Mouse (Mus musculus): Measurements from ENCODE around the gene Syt7. TPM values are rescaled to one million over a fixed set of nuclear protein-coding genes. Genes with fewer than 3 reads are reported as not detected.

The Syt7 gene
- polyA plus RNA-seq, 1 experiment: 11.0 TPM

- H3K27ac ChIP-seq (ENCODE audit: control insufficient read depth, insufficient read depth, low read depth, low read length): no peak overlapping the region
- peaks cover 14% of the 10 kb centered on the region for H3K4me1 ChIP-seq (ENCODE audit: control insufficient read depth, insufficient read depth, low read length)
Observed at GRCm38 (mm10) chr19:10458096-10458495, 69.2 kb downstream of the Syt7 start.

GRCm38 (mm10) chr19:10459907-10460306 lies 71.0 kb downstream of the Syt7 start:
- Histone ChIP-seq H3K4me3 (ENCODE audit: control insufficient read depth, low read depth, low read length) (no peak overlapping the region), H3K27ac (ENCODE audit: control insufficient read depth, insufficient read depth, low read depth, low read length) (no peak overlapping the region), H3K27me3 (ENCODE audit: control insufficient read depth, insufficient read depth, low read length) (no peaks in the 10 kb centered on the region), H3K4me1 (ENCODE audit: control insufficient read depth, insufficient read depth, low read length) (peaks cover 14% of the 10 kb centered on the region), H3K36me3 (ENCODE audit: control insufficient read depth, insufficient read depth, low read length) (no peaks in the 10 kb centered on the region)
- TF ChIP-seq CTCF (IDR thresholded peaks at IDR 0.05; ENCODE audit: control insufficient read depth, insufficient read depth, insufficient replicate concordance, low read depth, low read length) (no peak), POLR2A (IDR thresholded peaks at IDR 0.05; ENCODE audit: control insufficient read depth, low read depth, low read length) (no peak)

More at GRCm38 (mm10) chr19:10458096-10458495, 69.2 kb downstream of the Syt7 start:
- Histone ChIP-seq H3K4me3 (ENCODE audit: control insufficient read depth, low read depth, low read length) (peak overlapping the region; percentile 88), H3K36me3 (ENCODE audit: control insufficient read depth, insufficient read depth, low read length) (no peaks in the 10 kb centered on the region), H3K27me3 (ENCODE audit: control insufficient read depth, insufficient read depth, low read length) (no peaks in the 10 kb centered on the region)
- TF ChIP-seq CTCF (IDR thresholded peaks at IDR 0.05; ENCODE audit: control insufficient read depth, insufficient read depth, insufficient replicate concordance, low read depth, low read length) (no peak), POLR2A (IDR thresholded peaks at IDR 0.05; ENCODE audit: control insufficient read depth, low read depth, low read length) (no peak)

GRCm38 (mm10) chr19:10461584-10461983 lies 72.7 kb downstream of the Syt7 start:
- Histone ChIP-seq H3K4me1 (ENCODE audit: control insufficient read depth, insufficient read depth, low read length) (peaks cover 11% of the 10 kb centered on the region), H3K36me3 (ENCODE audit: control insufficient read depth, insufficient read depth, low read length) (no peaks in the 10 kb centered on the region), H3K27me3 (ENCODE audit: control insufficient read depth, insufficient read depth, low read length) (no peaks in the 10 kb centered on the region), H3K27ac (ENCODE audit: control insufficient read depth, insufficient read depth, low read depth, low read length) (no peak overlapping the region), H3K4me3 (ENCODE audit: control insufficient read depth, low read depth, low read length) (no peak overlapping the region)
- no peak for TF ChIP-seq POLR2A (IDR thresholded peaks at IDR 0.05; ENCODE audit: control insufficient read depth, low read depth, low read length)
- no peak for TF ChIP-seq CTCF (IDR thresholded peaks at IDR 0.05; ENCODE audit: control insufficient read depth, insufficient read depth, insufficient replicate concordance, low read depth, low read length)

- Histone ChIP-seq H3K27ac (ENCODE audit: control insufficient read depth, insufficient read depth, low read depth, low read length) (no peak overlapping the region), H3K27me3 (ENCODE audit: control insufficient read depth, insufficient read depth, low read length) (no peaks in the 10 kb centered on the region), H3K4me3 (ENCODE audit: control insufficient read depth, low read depth, low read length) (no peak overlapping the region), H3K36me3 (ENCODE audit: control insufficient read depth, insufficient read depth, low read length) (no peaks in the 10 kb centered on the region), H3K4me1 (ENCODE audit: control insufficient read depth, insufficient read depth, low read length) (peaks cover 4% of the 10 kb centered on the region)
- no peak for TF ChIP-seq POLR2A (IDR thresholded peaks at IDR 0.05; ENCODE audit: control insufficient read depth, low read depth, low read length)
- TF ChIP-seq CTCF (IDR thresholded peaks at IDR 0.05; ENCODE audit: control insufficient read depth, insufficient read depth, insufficient replicate concordance, low read depth, low read length): no peak
Observed at GRCm38 (mm10) chr19:10464427-10464826, 75.5 kb downstream of the Syt7 start.

GRCm38 (mm10) chr19:10469171-10469658 lies 80.3 kb downstream of the Syt7 start:
- H3K27me3 ChIP-seq (ENCODE audit: control insufficient read depth, insufficient read depth, low read length): no peaks in the 10 kb centered on the region
- H3K4me1 ChIP-seq (ENCODE audit: control insufficient read depth, insufficient read depth, low read length): no peaks in the 10 kb centered on the region; the same call in 1 of the 2 replicates
- no peak overlapping the region for H3K4me3 ChIP-seq (ENCODE audit: control insufficient read depth, low read depth, low read length)
- H3K27ac ChIP-seq (ENCODE audit: control insufficient read depth, insufficient read depth, low read depth, low read length): no peak overlapping the region
- no peaks in the 10 kb centered on the region for H3K36me3 ChIP-seq (ENCODE audit: control insufficient read depth, insufficient read depth, low read length)
- 0 out of 2 replicates have a peak, but pooled peaks have one; percentile 10 for TF ChIP-seq POLR2A (IDR thresholded peaks at IDR 0.05; ENCODE audit: control insufficient read depth, low read depth, low read length)
- TF ChIP-seq CTCF (IDR thresholded peaks at IDR 0.05; ENCODE audit: control insufficient read depth, insufficient read depth, insufficient replicate concordance, low read depth, low read length): no peak

- no peak for TF ChIP-seq CTCF (IDR thresholded peaks at IDR 0.05; ENCODE audit: control insufficient read depth, insufficient read depth, insufficient replicate concordance, low read depth, low read length)
- no peak for TF ChIP-seq POLR2A (IDR thresholded peaks at IDR 0.05; ENCODE audit: control insufficient read depth, low read depth, low read length)
- H3K27me3 ChIP-seq (ENCODE audit: control insufficient read depth, insufficient read depth, low read length): no peaks in the 10 kb centered on the region
- H3K27ac ChIP-seq (ENCODE audit: control insufficient read depth, insufficient read depth, low read depth, low read length): no peak overlapping the region
- no peaks in the 10 kb centered on the region; the same call in 1 of the 2 replicates for H3K36me3 ChIP-seq (ENCODE audit: control insufficient read depth, insufficient read depth, low read length)
- H3K4me3 ChIP-seq (ENCODE audit: control insufficient read depth, low read depth, low read length): no peak overlapping the region
- H3K4me1 ChIP-seq (ENCODE audit: control insufficient read depth, insufficient read depth, low read length): no peaks in the 10 kb centered on the region; the same call in 1 of the 2 replicates
Observed at GRCm38 (mm10) chr19:10472958-10473357, 84.1 kb downstream of the Syt7 start.

- Histone ChIP-seq H3K27me3 (ENCODE audit: control insufficient read depth, insufficient read depth, low read length) (no peaks in the 10 kb centered on the region), H3K4me1 (ENCODE audit: control insufficient read depth, insufficient read depth, low read length) (no peaks in the 10 kb centered on the region; the same call in 1 of the 2 replicates), H3K27ac (ENCODE audit: control insufficient read depth, insufficient read depth, low read depth, low read length) (no peak overlapping the region), H3K36me3 (ENCODE audit: control insufficient read depth, insufficient read depth, low read length) (no peaks in the 10 kb centered on the region; the same call in 1 of the 2 replicates), H3K4me3 (ENCODE audit: control insufficient read depth, low read depth, low read length) (no peak overlapping the region)
- TF ChIP-seq CTCF (IDR thresholded peaks at IDR 0.05; ENCODE audit: control insufficient read depth, insufficient read depth, insufficient replicate concordance, low read depth, low read length) (no peak), POLR2A (IDR thresholded peaks at IDR 0.05; ENCODE audit: control insufficient read depth, low read depth, low read length) (no peak)
Observed at GRCm38 (mm10) chr19:10473779-10474178, 84.9 kb downstream of the Syt7 start.
